Comparison of ENCODE assay signal across 8 mouse cellular contexts in the genomic region with DNA sequence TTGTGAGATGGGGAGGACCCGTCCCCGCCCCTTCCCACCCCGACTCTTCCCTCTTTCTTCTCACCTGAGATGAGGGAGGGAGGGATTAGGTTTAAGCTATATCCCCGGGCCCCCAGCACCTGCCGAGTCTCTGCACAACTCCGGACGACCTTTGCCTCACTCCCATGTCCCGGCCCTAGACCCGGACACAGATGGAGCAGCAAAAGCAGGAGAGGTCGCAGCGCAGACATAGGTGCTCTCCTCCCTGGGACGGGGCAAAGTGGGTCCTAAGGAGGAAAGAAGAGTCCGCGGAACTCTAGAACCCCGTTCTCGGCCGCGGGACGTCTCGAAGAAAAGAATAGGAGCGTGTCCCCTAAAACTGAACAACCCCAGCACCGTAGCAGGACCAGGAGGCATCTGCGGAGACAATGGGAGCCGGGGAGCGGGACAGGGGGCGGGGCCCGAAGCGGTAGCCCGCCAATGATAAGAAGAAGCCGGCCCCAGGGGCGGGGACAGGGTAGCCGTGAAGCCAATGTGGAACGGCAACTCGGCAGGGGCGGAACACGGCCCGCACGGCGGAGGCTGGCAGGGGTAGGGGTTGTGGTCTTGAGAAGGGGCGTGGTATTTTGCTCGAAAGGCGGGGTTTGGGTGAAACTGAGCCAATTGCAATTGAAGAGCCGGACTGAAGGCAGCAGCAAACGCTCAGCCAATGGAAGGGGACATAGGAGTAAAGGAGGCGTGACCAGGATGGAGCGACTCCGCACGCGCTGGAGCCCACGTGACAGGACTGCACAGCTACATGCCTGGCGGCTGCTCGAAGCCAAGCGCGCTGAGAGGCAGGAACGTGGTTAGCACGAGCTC. TPM values are rescaled to one million over a fixed set of nuclear protein-coding genes. Genes with fewer than 3 reads are reported as not detected.
DNase-seq lines count a peak whose midpoint lies in the region; ATAC-seq and TF ChIP-seq lines count a peak whose summit lies in the region.

Gene Gm43720 (minus strand): TSS at position 374 of the 840 bp plus-strand sequence.
Gene Gpc2 (minus strand): TSS at position 421 of the 840 bp plus-strand sequence.
Gene Stag3 (plus strand): TSS at position 656 of the 840 bp plus-strand sequence.

- H3K4me2 ChIP-seq in hindbrain, embryonic 15.5 days = peak within 1 kb of the TSS; percentile 79

- H3K27ac ChIP-seq in cortical plate, adult 2 months (ENCODE audit: insufficient read depth, low read length) = no peak within 1 kb of the TSS
- H3K27ac ChIP-seq in gastrocnemius, adult 2 months = no peak within 1 kb of the TSS; the same call in 1 of the 2 replicates
- H3K27ac ChIP-seq in hindbrain, embryonic 15.5 days (replicated peaks) = peak within 1 kb of the TSS; percentile 79
- no peak within 1 kb of the TSS for H3K27ac ChIP-seq in macrophage

- intact Hi-C loops in gastrocnemius, adult 2 months (cut with DNase I) = no loop called here

- peaks cover 10% of the 10 kb centered on the region for H3K36me3 ChIP-seq in hindbrain, embryonic 15.5 days
- no peaks in the 10 kb centered on the region for H3K36me3 ChIP-seq in macrophage (ENCODE audit: inconsistent target)

- TF ChIP-seq POLR2A in cortical plate, adult 2 months (IDR thresholded peaks at IDR 0.05; ENCODE audit: extremely low read depth, insufficient read depth, low read length) = no peak

- no peaks in the 10 kb centered on the region for H3K79me2 ChIP-seq in macrophage (ENCODE audit: inconsistent target)

- peak within 1 kb of the TSS; percentile 16 for H3K4me3 ChIP-seq in cortical plate, adult 2 months (ENCODE audit: insufficient read depth, low read length)
- H3K4me3 ChIP-seq in gastrocnemius, adult 2 months = peak within 1 kb of the TSS; percentile 69
- H3K4me3 ChIP-seq in hindbrain, embryonic 15.5 days = peak within 1 kb of the TSS; percentile 68
- H3K4me3 ChIP-seq in macrophage (ENCODE audit: inconsistent target) = peak within 1 kb of the TSS; percentile 19; the same call in 1 of the 2 replicates

- peak within 1 kb of the TSS; percentile 72 for H3K9ac ChIP-seq in hindbrain, embryonic 15.5 days

- peak; percentile 90 for DNase-seq in adrenal gland, adult 2 months
- DNase-seq in gastrocnemius, adult 2 months = peak; percentile 85
- DNase-seq in left cerebral cortex, adult 8-10 months (ENCODE audit: low spot score in 2 of 2) = peak; percentile 50 to 67
- DNase-seq in retina, postnatal 1 day = peak; percentile 99
- peak; percentile 85 to 93 for DNase-seq in thymus, postnatal 36 days

- under 1% methylated on average over 56 of the region's 56 CpGs for WGBS in hindbrain, embryonic 15.5 days
- 5% methylated on average over 51 of the region's 56 CpGs for WGBS in macrophage (ENCODE audit: missing documents)

- no peak for TF ChIP-seq CTCF in cortical plate, adult 2 months (IDR thresholded peaks at IDR 0.05; ENCODE audit: extremely low read depth, insufficient read depth, low read length)
- TF ChIP-seq CTCF in gastrocnemius, adult 2 months (IDR thresholded peaks at IDR 0.05) = no peak

- H3K4me1 ChIP-seq in cortical plate, adult 2 months (ENCODE audit: control insufficient read depth, insufficient read depth, low read length) = no peaks in the 10 kb centered on the region
- peaks cover 49% of the 10 kb centered on the region for H3K4me1 ChIP-seq in hindbrain, embryonic 15.5 days (replicated peaks)

- peak; percentile 99 for ATAC-seq in hindbrain, embryonic 15.5 days (ENCODE audit: low FRiP score, low read depth)

- no peaks in the 10 kb centered on the region for H3K9me3 ChIP-seq in hindbrain, embryonic 15.5 days

- H3K27me3 ChIP-seq in hindbrain, embryonic 15.5 days = no peaks in the 10 kb centered on the region

RNA-seq across cellular contexts. Expression of gene Gm43720, which starts in this region (rescaled TPM):
- total RNA-seq in adrenal gland, adult 2 months (2021) = not detected
- not detected in 2 replicates for polyA plus RNA-seq in adrenal gland, adult 2 months (2012; rRNA removed)
- 0.02 and 0.08 TPM in 2 replicates for polyA plus RNA-seq in cortical plate, adult 2 months (2012; rRNA removed)
- total RNA-seq in gastrocnemius, adult 2 months (2021) = not detected
- polyA plus RNA-seq in hindbrain, embryonic 15.5 days (2015; fragmentation: Nextera tagmentation; extraction: Ambion mirVana) = 0.17 and 0.19 TPM in 2 replicates
- total RNA-seq in left cerebral cortex, adult 8-10 months (2022) = not detected
- not detected for total RNA-seq in macrophage (2018; cell fraction: chromatin; rRNA removed)
- total RNA-seq in macrophage (2018; cell fraction: cytosol; rRNA removed) = not detected
- not detected for total RNA-seq in macrophage (2018; cell fraction: nucleus; rRNA removed)
- not detected in 3 replicates for polyA plus RNA-seq in macrophage (2018)

RNA-seq across cellular contexts. Expression of gene Gpc2, which starts in this region (rescaled TPM):
- total RNA-seq in adrenal gland, adult 2 months (2021) = under 1 TPM; 0.35 to 0.63 TPM
- 2.3 and 3.1 TPM in 2 replicates for polyA plus RNA-seq in adrenal gland, adult 2 months (2012; rRNA removed)
- polyA plus RNA-seq in cortical plate, adult 2 months (2012; rRNA removed) = 5.6 and 6.0 TPM in 2 replicates
- total RNA-seq in gastrocnemius, adult 2 months (2021) = under 1 TPM in 1 of 2 experiments, not detected in 1; 0.06 TPM
- polyA plus RNA-seq in hindbrain, embryonic 15.5 days (2015; fragmentation: Nextera tagmentation; extraction: Ambion mirVana) = 147 and 149 TPM in 2 replicates
- 1 to 10 TPM in 3 of 4 experiments, under 1 TPM in 1; 0.94 to 1.7 (median 1.3) TPM for total RNA-seq in left cerebral cortex, adult 8-10 months (2022)
- 1 to 10 TPM in 19 of 26 experiments, under 1 TPM in 7; 0.34 to 4.1 (median 1.7) TPM for total RNA-seq in macrophage (2018; cell fraction: chromatin; rRNA removed)
- total RNA-seq in macrophage (2018; cell fraction: cytosol; rRNA removed) = under 1 TPM in 23 of 26 experiments, not detected in 3; 0.04 to 0.26 (median 0.14) TPM
- total RNA-seq in macrophage (2018; cell fraction: nucleus; rRNA removed) = 1 to 10 TPM in 17 of 26 experiments, under 1 TPM in 9; 0.23 to 4.5 (median 1.4) TPM
- 0.14 to 0.54 TPM (median 0.29 TPM) in 3 replicates for polyA plus RNA-seq in macrophage (2018)

RNA-seq across cellular contexts. Expression of gene Stag3, which starts in this region (rescaled TPM):
- total RNA-seq in adrenal gland, adult 2 months (2021) = under 1 TPM in 1 of 2 experiments, not detected in 1; 0.06 TPM
- polyA plus RNA-seq in adrenal gland, adult 2 months (2012; rRNA removed) = 0.68 TPM in 1 of 2 replicates, not detected in the other
- polyA plus RNA-seq in cortical plate, adult 2 months (2012; rRNA removed) = 2.8 and 3.0 TPM in 2 replicates
- total RNA-seq in gastrocnemius, adult 2 months (2021) = not detected
- 9.2 and 9.8 TPM in 2 replicates for polyA plus RNA-seq in hindbrain, embryonic 15.5 days (2015; fragmentation: Nextera tagmentation; extraction: Ambion mirVana)
- 1 to 10 TPM in 2 of 4 experiments, under 1 TPM in 2; 0.36 to 1.2 (median 0.89) TPM for total RNA-seq in left cerebral cortex, adult 8-10 months (2022)
- 10 to 100 TPM in 3 of 26 experiments, 1 to 10 TPM in 23; 1.1 to 10.5 (median 5.6) TPM for total RNA-seq in macrophage (2018; cell fraction: chromatin; rRNA removed)
- under 1 TPM in 25 of 26 experiments, not detected in 1; 0.08 to 0.93 (median 0.27) TPM for total RNA-seq in macrophage (2018; cell fraction: cytosol; rRNA removed)
- total RNA-seq in macrophage (2018; cell fraction: nucleus; rRNA removed) = 1 to 10 TPM in 22 of 26 experiments, under 1 TPM in 4; 0.63 to 9.1 (median 2.5) TPM
- polyA plus RNA-seq in macrophage (2018) = 0.19 to 0.41 TPM (median 0.29 TPM) in 3 replicates

Comparison
In these comparisons a context has a peak if more than half of its experiments do, and no peak if none do; other contexts are left out.
1. RNA of gene Gpc2 (polyA plus RNA-seq): 147 to 149 TPM in hindbrain, embryonic 15.5 days; 5.6 to 6.0 TPM in cortical plate, adult 2 months, 2.3 to 3.1 TPM in adrenal gland, adult 2 months and 0.14 to 0.54 TPM in macrophage; every median in the first group is over 10 times any median in the second.
2. Peak in DNase-seq and H3K4me3 ChIP-seq in gastrocnemius, adult 2 months; RNA of the genes that start here not detected or under 1 TPM.
3. H3K4me3 ChIP-seq: peak in every context shown above with its lines; median percentile 69 in gastrocnemius, adult 2 months; 68 in hindbrain, embryonic 15.5 days; 19 in macrophage; 16 in cortical plate, adult 2 months.
4. Peak in every context shown above with its lines, with median percentiles within 50 percentile points of each other: DNase-seq.